Mouse (Mus musculus) heart, postnatal 36 days (tissue): ENCODE data around the gene Tbc1d1. TPM values are rescaled to one million over a fixed set of nuclear protein-coding genes. Genes with fewer than 3 reads are reported as not detected.

Experiments
- DNase-seq, 2 experiments: peaks; one replicate each; pipeline ENCODE4 v3.0.0; 2021 to 2022
- intact Hi-C: fragments of 180-260 bp; cut with DNase I; formaldehyde crosslinking; loops from one replicate; pipeline ENCODE4 v1.15.1; 2025
- total RNA-seq, 2 experiments: library from RNA; stranded (reverse); gene quantifications; 2 replicates each; pipeline ENCODE4 v1.2.3; 2021

Gene Tbc1d1
- total RNA-seq, 2 experiments from 2014 or later = 15.3 to 18.5 TPM

- intact Hi-C loops = loop anchor here (1.0 to 5.0 kb wide), 3 partner anchors 34 to 129 kb away; no protein-coding TSS in a partner anchor
- no peak for DNase-seq
Observed at GRCm38 (mm10) chr5:64265906-64266305, 109.8 kb downstream of the Tbc1d1 start.

GRCm38 (mm10) chr5:64266534-64266933 lies 110.4 kb downstream of the Tbc1d1 start:
- DNase-seq = no peak
- intact Hi-C loops = loop anchor here (5.0 kb wide), 2 partner anchors 34 to 129 kb away; no protein-coding TSS in a partner anchor

- intact Hi-C loops = loop anchor here (5.0 kb wide), 2 partner anchors 35 to 130 kb away; no protein-coding TSS in a partner anchor
- DNase-seq = no peak
Observed at GRCm38 (mm10) chr5:64267279-64267678, 111.2 kb downstream of the Tbc1d1 start.

GRCm38 (mm10) chr5:64269669-64270068 lies 113.6 kb downstream of the Tbc1d1 start:
- intact Hi-C loops = loop anchor here (5.0 kb wide), 2 partner anchors 37 to 132 kb away; no protein-coding TSS in a partner anchor
- no peak for DNase-seq

DNA sequence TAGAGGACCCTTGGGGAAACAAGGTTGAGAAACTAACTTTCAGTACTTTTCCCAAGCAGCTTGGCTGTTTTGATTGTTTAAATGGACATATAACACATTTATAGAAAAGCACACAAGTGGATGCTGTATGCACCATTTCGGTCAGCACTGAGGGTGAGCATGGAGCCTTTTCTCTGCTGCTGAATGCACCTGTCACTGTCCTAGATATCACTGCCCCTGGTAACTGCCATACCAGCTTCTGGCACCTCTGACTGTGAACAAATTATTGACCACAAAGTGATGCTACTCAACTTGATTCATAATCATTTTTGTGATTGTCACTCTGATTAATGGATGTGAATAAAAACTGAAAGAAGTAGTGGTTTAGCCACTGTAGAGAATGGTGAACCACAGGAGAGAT lies 117.4 kb downstream of the Tbc1d1 start:
- no peak for DNase-seq
- intact Hi-C loops = no loop called here

GRCm38 (mm10) chr5:64274296-64274695 lies 118.2 kb downstream of the Tbc1d1 start:
- intact Hi-C loops = loop anchor here (2.0 kb wide), 2 partner anchors 71 to 367 kb away; no protein-coding TSS in a partner anchor
- no peak for DNase-seq

GRCm38 (mm10) chr5:64274738-64275451 lies 118.8 kb downstream of the Tbc1d1 start:
- intact Hi-C loops = loop anchor here (2.0 to 5.0 kb wide), 3 partner anchors 72 to 368 kb away; no protein-coding TSS in a partner anchor

DNA sequence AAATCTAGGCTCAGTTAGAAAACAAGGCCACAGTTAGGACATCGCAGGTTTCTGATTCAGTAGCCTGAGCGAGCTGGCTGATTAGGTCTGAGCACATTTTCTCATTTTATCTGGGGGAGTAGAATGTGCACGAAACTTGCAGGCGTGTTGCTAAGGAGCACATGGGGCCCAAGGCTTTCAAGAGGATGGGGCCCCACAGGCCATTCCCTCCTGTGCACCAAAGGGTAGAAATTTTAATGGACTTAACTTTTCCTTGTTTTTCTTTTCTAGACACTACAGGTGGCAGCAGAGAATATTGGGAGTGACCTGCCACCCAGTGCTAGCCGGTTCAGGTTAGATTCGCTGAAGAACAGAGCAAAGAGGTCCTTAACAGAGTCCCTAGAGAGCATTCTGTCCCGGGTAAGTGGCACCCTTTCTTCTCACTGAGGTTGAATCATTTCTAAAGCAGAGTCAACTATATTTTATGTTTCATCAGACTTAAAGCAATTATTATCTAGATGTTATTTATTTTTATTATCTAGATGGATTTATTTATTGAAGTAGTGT lies 121.6 kb downstream of the Tbc1d1 start:
- DNase-seq = no peak
- intact Hi-C loops = loop anchor here (5.0 kb wide), 1 partner anchor 170 kb away; no protein-coding TSS in a partner anchor

More at GRCm38 (mm10) chr5:64274738-64275451, 118.8 kb downstream of the Tbc1d1 start:
- peak; percentile 53 to 54 for DNase-seq

DNA sequence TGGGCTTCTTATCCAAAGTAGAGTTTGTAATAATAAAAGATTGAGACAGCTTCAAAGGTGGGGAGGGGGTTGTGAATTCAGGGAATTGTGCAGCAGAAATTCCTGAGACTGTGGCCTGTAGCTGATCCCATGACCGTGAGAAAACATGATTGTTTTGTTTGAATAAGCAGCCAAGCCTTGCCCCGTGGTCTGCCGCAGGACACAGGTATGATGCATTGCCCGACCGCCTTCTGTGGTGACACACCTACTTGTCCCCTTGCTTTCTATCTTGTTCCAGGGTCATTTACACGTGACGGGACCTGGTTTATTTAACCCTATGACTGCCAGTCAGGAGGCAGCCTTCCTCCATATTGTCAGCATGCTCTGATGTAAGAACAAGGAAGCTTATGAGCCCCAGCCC lies 123.6 kb downstream of the Tbc1d1 start:
- intact Hi-C loops = loop anchor here (5.0 kb wide), 1 partner anchor 172 kb away; no protein-coding TSS in a partner anchor
- no peak for DNase-seq

- intact Hi-C loops = no loop called here
- no peak for DNase-seq
Observed at GRCm38 (mm10) chr5:64280191-64280590, 124.1 kb downstream of the Tbc1d1 start.

- DNase-seq = no peak
- intact Hi-C loops = no loop called here
Observed at GRCm38 (mm10) chr5:64280613-64281012, 124.5 kb downstream of the Tbc1d1 start.

DNA sequence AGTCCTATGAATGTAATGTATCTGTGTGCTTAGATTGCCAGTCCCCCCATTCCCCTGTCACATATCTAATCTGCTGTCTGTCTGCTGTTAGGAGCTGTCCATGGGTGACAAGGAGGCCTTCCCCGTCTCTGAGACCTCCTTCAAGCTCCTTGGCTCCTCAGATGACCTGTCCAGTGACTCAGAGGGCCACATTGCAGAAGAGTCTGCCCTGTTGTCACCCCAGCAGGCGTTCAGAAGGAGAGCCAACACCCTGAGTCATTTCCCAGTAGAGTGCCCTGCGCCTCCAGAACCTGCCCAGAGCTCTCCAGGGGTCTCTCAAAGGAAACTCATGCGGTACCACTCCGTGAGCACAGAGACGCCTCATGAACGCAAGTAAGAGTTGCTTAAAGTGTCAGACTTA lies 125.6 kb downstream of the Tbc1d1 start:
- no peak for DNase-seq
- intact Hi-C loops = no loop called here

- no peak for DNase-seq
- intact Hi-C loops = no loop called here
Observed at GRCm38 (mm10) chr5:64282594-64282993, 126.5 kb downstream of the Tbc1d1 start.

- no peak for DNase-seq
- intact Hi-C loops = loop anchor here (5.0 kb wide), 1 partner anchor 672 kb away; no protein-coding TSS in a partner anchor
Observed at GRCm38 (mm10) chr5:64285289-64285688, 129.2 kb downstream of the Tbc1d1 start.

DNA sequence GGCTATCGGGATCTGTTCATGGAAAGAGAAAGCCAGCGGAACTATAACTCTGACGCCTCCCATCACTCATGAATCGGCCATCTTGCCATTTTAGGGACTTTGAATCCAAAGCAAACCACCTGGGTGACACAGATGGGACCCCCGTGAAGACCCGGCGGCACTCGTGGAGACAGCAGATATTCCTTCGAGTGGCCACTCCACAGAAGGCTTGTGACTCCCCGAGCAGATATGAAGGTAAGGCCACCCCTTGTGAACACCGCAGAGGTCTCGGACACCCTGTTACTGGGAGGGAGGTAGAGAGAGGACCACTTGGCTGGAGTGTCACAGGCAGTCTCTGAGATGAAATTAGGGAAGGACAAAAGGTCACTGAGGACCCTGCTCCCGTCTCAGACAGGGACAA lies 129.7 kb downstream of the Tbc1d1 start:
- no peak for DNase-seq
- intact Hi-C loops = loop anchor here (5.0 kb wide), 1 partner anchor 671 kb away; no protein-coding TSS in a partner anchor

GRCm38 (mm10) chr5:64287287-64287686 lies 131.2 kb downstream of the Tbc1d1 start:
- intact Hi-C loops = loop anchor here (5.0 kb wide), 1 partner anchor 670 kb away; no protein-coding TSS in a partner anchor
- no peak for DNase-seq

DNA sequence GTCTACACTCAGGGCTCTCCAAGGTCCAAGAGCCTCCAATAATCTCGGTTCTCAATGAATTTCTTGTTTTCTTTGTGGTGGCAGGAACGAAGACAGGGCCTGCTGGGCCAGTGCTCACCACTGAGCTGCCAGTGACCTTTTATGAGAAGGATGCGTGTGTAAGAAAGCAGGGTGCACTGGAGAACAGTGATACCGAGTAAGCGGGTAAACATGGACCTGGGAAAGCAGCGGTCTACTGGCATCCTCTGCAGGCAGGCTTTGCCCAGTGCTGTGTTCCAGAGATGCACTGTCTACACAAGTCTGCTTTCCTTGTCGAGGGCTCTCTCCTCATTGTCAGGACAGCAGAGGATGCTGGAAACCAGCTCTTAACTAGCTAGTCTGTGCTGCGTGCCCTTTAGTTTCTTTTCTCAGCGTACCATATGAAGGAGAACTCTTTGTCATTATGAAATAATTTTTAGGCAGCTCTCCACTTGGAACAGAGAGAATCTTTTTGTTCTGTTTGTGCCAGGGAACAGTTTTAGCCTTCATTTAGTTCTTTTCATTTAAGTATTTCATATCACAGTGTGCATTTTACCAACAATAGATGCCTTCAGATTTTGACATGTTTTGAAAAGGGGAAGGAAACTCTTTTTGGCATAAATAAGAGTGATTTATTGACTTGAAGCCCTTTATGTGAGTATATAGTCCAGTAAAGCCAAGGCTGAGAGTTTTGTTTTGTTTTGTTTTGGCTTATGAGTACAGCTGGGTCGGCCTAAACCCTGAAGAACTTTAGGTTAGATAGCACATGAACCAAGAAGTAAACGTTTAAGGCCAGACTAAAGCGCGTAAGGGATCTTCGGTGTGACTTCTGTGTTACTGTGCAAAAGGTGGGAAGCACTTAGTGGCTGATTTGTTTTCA lies 132.2 kb downstream of the Tbc1d1 start:
- no peak for DNase-seq
- intact Hi-C loops = loop anchor here (2.0 to 5.0 kb wide), 4 partner anchors 217 to 669 kb away; no protein-coding TSS in a partner anchor

DNA sequence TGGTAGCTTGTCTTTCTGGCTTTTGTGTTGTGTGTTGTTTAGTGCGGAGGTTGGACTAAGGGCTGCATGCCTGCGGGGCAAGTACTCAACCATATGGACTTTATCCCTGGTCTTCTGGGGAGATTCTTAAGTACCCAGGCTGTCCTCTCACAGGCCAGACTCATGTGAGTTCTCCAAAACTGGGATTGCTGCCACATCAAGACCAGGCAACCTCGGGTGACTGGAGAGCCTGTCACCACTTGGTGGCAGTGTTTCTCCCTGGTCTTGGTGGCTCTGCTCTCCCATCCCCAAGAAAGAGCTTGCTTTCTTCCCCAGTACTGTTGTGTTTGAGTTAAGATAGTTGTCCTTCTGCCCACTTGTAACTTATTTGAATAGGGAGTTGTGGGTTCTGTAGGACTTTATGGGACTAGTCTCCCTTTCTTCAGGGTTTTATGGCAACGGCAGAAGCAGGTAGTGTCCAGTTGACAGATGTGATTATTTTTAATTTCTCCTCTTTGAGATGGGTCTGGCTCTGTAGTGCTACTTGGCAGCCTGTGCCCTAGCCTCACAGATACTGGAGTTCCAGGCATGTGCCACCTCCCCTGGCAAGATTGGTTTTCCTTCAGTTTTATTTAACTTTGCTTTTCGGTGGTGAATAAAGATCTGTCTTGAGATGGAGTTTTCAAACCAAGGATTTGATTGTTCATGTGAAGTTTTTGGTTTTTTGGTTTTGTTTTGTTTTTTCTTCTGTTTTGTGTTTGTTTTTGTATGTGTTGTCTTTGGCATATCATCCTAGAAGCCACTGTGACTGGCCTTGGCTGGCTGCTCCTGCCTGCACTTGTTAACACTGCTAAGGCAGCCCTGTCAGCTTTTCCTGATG lies 133.3 kb downstream of the Tbc1d1 start:
- DNase-seq = peak; percentile 85 to 88
- intact Hi-C loops = loop anchor here (1.0 to 5.0 kb wide), 6 partner anchors 55 to 668 kb away; no protein-coding TSS in a partner anchor

DNA sequence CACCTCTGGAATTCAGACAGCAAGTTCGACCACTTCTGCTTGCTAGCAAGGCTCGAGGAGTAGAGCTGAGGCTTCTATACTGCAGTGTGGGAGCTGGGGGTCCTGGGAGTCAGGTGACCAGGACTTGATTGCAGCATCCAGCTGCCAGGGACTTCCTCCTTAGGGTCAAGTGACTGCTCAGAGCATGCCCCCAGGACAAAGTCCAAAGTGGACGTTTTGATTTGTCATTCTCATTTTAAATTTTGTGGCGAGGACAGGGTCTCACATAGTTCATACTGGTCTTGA lies 133.9 kb downstream of the Tbc1d1 start:
- no peak for DNase-seq
- intact Hi-C loops = loop anchor here (5.0 kb wide), 1 partner anchor 292 kb away; no protein-coding TSS in a partner anchor
